Mouse (Mus musculus): ENCODE results near the gene Gatm.

DNA sequence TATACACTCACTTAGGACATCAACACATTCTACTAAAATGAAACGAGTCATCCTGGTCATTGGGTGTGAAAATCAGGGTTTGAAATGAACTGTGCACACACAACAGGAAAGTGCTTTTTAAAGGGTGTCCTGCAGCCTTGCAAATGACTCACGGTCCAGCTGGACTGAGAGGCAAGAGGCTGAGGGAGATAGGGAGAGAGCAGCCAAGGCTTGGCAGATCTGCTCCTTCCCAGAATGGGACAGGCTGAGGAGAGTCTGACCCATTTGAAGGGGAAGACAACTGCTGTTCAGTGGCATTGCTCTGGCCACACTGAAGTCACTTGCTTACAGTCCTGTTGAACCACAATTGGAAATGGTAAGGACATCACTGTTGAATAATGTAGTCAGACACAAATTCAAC, 11.4 kb downstream of the Gatm start:
- no peak for TF ChIP-seq POLR2A (IDR thresholded peaks at IDR 0.05; ENCODE audit: control insufficient read depth, extremely low read depth, insufficient read depth, low read length, poor library complexity)
- TF ChIP-seq CTCF (IDR thresholded peaks at IDR 0.05; ENCODE audit: borderline replicate concordance, control insufficient read depth, extremely low read depth, insufficient read depth, low read length, poor library complexity) = no peak

All from thymus, adult 2 months (tissue).